Mouse (Mus musculus) heart, embryonic 14.5 days (tissue): Measurements from ENCODE around the gene Trpm3. TPM values are rescaled to one million over a fixed set of nuclear protein-coding genes. Genes with fewer than 3 reads are reported as not detected.

ENCODE experiments used
- ATAC-seq: fragments of 200-750 bp; cut with Nextera tagmentation; 2 replicates; pipeline ENCODE4 v1.8.0; 2017; ENCODE audit warnings: low read depth, moderate TSS enrichment; ENCODE audit not compliant: insufficient number of reproducible peaks, insufficient read depth, low FRiP score
- H3K27ac ChIP-seq, 2 experiments: fragments of 200-500 bp in 1 of 2; fragments of 300-500 bp in 1 of 2; sonication (generic) in 1 of 2; replicated peaks in 1 of 2; 2 replicates each; pipeline ENCODE4 v1.5.1; 2012 to 2014; ENCODE audit warnings: low read depth in 2 of 2, low read length in 2 of 2, control low read depth in 1 of 2, mild to moderate bottlenecking in 1 of 2, mixed read lengths in 1 of 2; ENCODE audit not compliant: control insufficient read depth in 1 of 2, insufficient read depth in 1 of 2
- H3K27me3 ChIP-seq: fragments of 300-500 bp; sonication (generic); 2 replicates; pipeline ENCODE4 v1.6.1; 2014; ENCODE audit warnings: mild to moderate bottlenecking, low read length, control low read depth; ENCODE audit not compliant: control insufficient read depth, insufficient read depth
- H3K36me3 ChIP-seq: fragments of 300-500 bp; sonication (generic); 2 replicates; pipeline ENCODE4 v1.6.1; 2014; ENCODE audit warnings: mild to moderate bottlenecking, control low read depth, low read length, mixed read lengths; ENCODE audit not compliant: control insufficient read depth, insufficient read depth
- H3K4me1 ChIP-seq, 2 experiments: fragments of 200-500 bp in 1 of 2; fragments of 300-500 bp in 1 of 2; sonication (generic) in 1 of 2; 2 replicates each; pipeline ENCODE4 v1.6.1; 2012 to 2014; ENCODE audit warnings: low read length in 2 of 2, control low read depth in 1 of 2, mixed read lengths in 1 of 2; ENCODE audit not compliant: control insufficient read depth in 2 of 2, insufficient read depth in 2 of 2
- H3K4me2 ChIP-seq: fragments of 300-500 bp; sonication (generic); 2 replicates; pipeline ENCODE4 v1.6.1; 2014; ENCODE audit warnings: mild to moderate bottlenecking, low read length
- H3K4me3 ChIP-seq, 2 experiments: fragments of 200-500 bp in 1 of 2; fragments of 300-500 bp in 1 of 2; sonication (generic) in 1 of 2; 2 replicates each; pipeline ENCODE4 v1.5.1; 2012 to 2014; ENCODE audit warnings: low read length in 2 of 2, mild to moderate bottlenecking in 2 of 2, control low read depth in 1 of 2, low read depth in 1 of 2, moderate library complexity in 1 of 2; ENCODE audit not compliant: control insufficient read depth in 1 of 2, insufficient read depth in 1 of 2
- H3K9ac ChIP-seq: fragments of 300-500 bp; sonication (generic); 2 replicates; pipeline ENCODE4 v1.6.1; 2014; ENCODE audit warnings: mild to moderate bottlenecking, low read length
- H3K9me3 ChIP-seq: fragments of 300-500 bp; sonication (generic); 2 replicates; pipeline ENCODE4 v1.6.1; 2016; ENCODE audit warnings: low read length, control low read depth; ENCODE audit not compliant: control insufficient read depth
- WGBS: fragments of 180-500 bp; shearing (Covaris S2); extraction: QIAGEN DNeasy Blood & Tissue Kit; methylation state at CpG from one replicate; pipeline ENCODE4 v1.1.7; 2014; 5-methylcytosine and 5-hydroxymethylcytosine counted together
- polyA plus RNA-seq: library from polyadenylated mRNA; unstranded; fragments of >200 nt; fragmentation: Nextera tagmentation; extraction: Ambion mirVana; gene quantifications from 2 replicates; pipeline ENCODE4 v1.2.1, GENCODE M21; 2014

Trpm3 gene
- polyA plus RNA-seq, 1 experiment from 2014 or later = 1.2 TPM

DNA sequence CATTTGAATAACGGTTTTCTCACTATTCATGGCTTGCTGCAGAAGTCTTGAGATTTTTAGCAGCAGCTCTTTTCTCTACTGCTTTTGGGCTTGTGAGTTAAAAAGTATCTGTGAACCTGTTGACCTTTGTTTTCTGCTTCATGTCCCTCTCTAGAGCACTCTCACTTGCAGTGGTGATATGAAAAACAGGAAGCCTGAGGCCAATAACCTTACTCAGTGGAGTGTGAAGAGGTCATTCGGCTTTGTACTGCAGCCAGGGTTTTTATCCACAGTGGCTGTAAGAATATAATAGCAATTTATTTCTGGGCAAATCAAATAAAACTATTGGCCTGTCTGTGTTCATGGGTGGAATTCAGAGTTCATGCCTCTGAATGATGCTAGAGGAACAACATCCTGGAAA is 503.3 kb downstream of the Trpm3 start:
- no peaks in the 10 kb centered on the region for H3K9me3 ChIP-seq
- no peak overlapping the region for H3K4me2 ChIP-seq
- peaks cover 0 to 5% of the 10 kb centered on the region in 2 experiments; a peak in 2 of 4 replicates for H3K4me1 ChIP-seq
- ATAC-seq = no peak
- H3K27ac ChIP-seq = no peak overlapping the region
- WGBS = 67% methylated on average over 2 of the region's 2 CpGs
- H3K27me3 ChIP-seq = no peaks in the 10 kb centered on the region
- H3K9ac ChIP-seq = no peak overlapping the region
- no peak overlapping the region for H3K4me3 ChIP-seq
- no peaks in the 10 kb centered on the region for H3K36me3 ChIP-seq

DNA sequence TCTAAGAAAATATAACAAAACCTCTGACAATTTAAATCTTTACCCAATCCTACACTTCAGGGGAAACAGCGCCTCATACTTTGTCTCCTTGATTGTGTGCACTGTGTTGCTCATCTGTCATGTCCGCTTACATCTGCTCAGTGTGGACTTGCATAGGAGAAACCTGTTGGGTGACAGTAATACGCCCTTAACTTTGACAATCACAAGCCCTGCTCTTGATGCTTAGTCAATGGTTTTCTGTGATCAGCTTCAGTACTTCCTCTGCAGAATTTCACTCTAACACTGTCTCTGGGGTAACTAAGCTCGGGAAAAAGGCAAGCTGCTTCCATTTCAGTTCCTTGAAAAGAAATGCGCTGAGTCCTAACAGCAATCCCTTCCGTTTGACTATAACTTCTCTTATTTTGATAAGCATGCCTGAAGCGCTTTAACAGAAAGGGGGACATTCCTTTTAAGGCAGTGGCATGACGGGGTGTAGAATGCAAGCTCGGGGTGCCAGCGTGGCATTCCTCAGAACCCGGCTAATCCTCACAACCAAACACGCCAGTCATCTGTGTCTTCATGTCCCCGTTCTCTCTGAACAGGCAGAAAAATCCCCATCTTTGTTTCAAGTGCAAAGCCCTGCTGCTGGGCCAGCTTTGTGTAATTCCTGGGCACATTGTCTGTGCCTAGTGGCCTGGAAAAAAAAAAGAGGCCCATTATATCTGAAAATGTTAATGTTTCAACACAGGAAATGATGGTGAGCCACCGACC is 517.8 kb downstream of the Trpm3 start:
- Histone ChIP-seq H3K27me3 (no peaks in the 10 kb centered on the region), H3K27ac (no peak overlapping the region)
- WGBS = 66% methylated on average over 14 of the region's 14 CpGs

DNA sequence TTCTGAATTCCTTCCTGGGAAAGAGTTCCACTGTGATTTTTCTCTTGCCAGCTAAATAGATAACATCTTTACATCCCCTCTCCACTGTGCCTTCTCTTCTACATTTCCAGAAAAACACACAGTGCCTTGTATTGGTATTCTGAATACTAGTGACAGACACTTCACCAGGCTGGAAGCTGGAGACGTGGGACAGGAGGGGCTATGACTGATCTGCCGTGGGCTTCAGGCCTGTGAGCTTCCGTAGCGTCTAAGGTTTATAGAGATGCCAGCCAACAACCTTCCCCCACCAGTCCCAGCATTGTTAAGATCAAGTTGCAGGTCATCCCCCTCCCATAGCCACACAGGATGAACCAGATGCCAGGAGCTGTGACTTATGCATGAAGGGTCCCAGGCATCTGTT is 518.4 kb downstream of the Trpm3 start:
- H3K36me3 ChIP-seq = no peaks in the 10 kb centered on the region
- H3K4me3 ChIP-seq = no peak overlapping the region
- H3K27me3 ChIP-seq = no peaks in the 10 kb centered on the region
- no peak for ATAC-seq
- WGBS = 56% methylated on average over 4 of the region's 4 CpGs
- no peak overlapping the region for H3K4me2 ChIP-seq
- no peaks in the 10 kb centered on the region for H3K9me3 ChIP-seq
- H3K27ac ChIP-seq = no peak overlapping the region
- peaks cover 0 to 2% of the 10 kb centered on the region in 2 experiments; a peak in 1 of 4 replicates for H3K4me1 ChIP-seq
- no peak overlapping the region for H3K9ac ChIP-seq

More for the DNA sequence above, 517.8 kb downstream of the Trpm3 start:
- H3K4me2 ChIP-seq = no peak overlapping the region
- H3K4me1 ChIP-seq = peaks cover 0 to 2% of the 10 kb centered on the region in 2 experiments; a peak in 1 of 4 replicates
- no peak for ATAC-seq
- H3K9ac ChIP-seq = no peak overlapping the region
- H3K4me3 ChIP-seq = no peak overlapping the region
- no peaks in the 10 kb centered on the region for H3K9me3 ChIP-seq
- H3K36me3 ChIP-seq = no peaks in the 10 kb centered on the region

DNA sequence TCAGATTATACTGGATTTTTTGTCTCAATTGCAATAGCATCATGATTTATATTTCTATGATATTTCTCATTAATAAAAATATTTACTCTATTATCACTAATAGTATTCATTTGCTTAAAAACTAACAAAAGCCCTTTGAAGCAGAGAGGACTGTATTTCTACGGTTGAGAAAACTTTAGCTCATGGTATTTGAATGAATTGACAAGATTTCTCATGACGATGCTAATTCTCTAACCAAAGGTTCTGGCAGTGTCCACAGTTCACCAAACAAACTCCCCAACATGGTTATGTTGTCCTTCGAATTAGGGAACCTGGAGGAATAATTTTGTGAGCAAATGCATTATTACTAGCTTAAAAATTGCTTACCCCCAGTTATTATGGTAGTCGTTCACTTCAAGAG is 526.6 kb downstream of the Trpm3 start:
- Histone ChIP-seq H3K9me3 (no peaks in the 10 kb centered on the region), H3K4me3 (no peak overlapping the region), H3K27ac (no peak overlapping the region), H3K36me3 (no peaks in the 10 kb centered on the region), H3K4me1 (no peaks in the 10 kb centered on the region), H3K4me2 (no peak overlapping the region), H3K27me3 (no peaks in the 10 kb centered on the region), H3K9ac (no peak overlapping the region)
- ATAC-seq = no peak
- 75% methylated on average over 4 of the region's 4 CpGs for WGBS

DNA sequence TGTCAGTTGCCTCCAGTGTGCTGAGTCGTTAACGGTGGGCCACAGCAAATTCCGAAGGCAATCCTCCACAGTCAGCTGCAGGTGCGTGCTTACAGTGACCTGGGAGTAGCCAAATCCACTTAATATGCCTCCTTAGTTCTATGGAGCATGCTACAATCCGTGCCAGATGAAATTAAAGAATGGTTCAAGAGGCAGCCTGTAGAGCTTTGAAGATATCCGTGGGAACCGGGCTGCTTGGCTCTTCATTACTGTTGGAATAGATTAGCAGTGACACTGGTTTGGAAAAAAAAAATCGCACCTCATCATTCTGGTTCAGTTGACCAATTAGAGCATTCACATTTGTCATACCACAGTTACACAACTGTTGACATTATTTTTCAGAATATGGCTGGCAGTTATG is 531.4 kb downstream of the Trpm3 start:
- H3K9ac ChIP-seq = no peak overlapping the region
- H3K4me1 ChIP-seq = no peaks in the 10 kb centered on the region
- H3K36me3 ChIP-seq = no peaks in the 10 kb centered on the region
- H3K9me3 ChIP-seq = no peaks in the 10 kb centered on the region
- WGBS = 82% methylated on average over 8 of the region's 8 CpGs
- no peaks in the 10 kb centered on the region for H3K27me3 ChIP-seq
- no peak overlapping the region for H3K27ac ChIP-seq
- no peak overlapping the region for H3K4me2 ChIP-seq
- no peak for ATAC-seq
- no peak overlapping the region for H3K4me3 ChIP-seq

DNA sequence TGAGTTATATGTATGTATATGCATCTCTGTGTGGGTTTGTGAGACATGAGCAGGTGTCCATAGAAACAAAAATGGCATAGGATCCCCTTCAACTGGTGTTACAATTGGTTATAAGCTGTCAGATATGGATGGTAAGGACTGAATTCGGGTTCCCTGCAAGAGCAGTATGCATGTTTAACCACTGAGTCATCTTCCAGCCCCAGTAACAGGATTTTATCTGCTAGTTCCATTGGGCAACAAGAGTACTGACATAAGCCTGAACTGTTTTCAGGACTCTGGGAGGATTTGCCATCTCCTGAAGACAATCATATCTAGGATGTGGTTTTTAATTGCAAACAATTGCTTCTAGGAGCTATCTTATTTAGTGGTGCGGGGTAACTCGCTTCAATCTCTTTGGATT is 534.0 kb downstream of the Trpm3 start:
- no peak overlapping the region for H3K4me3 ChIP-seq
- no peak overlapping the region for H3K4me2 ChIP-seq
- 67% methylated on average over 3 of the region's 3 CpGs for WGBS
- H3K4me1 ChIP-seq = no peaks in the 10 kb centered on the region
- H3K9me3 ChIP-seq = no peaks in the 10 kb centered on the region
- no peaks in the 10 kb centered on the region for H3K27me3 ChIP-seq
- no peaks in the 10 kb centered on the region for H3K36me3 ChIP-seq
- no peak overlapping the region for H3K9ac ChIP-seq
- ATAC-seq = no peak
- H3K27ac ChIP-seq = no peak overlapping the region

DNA sequence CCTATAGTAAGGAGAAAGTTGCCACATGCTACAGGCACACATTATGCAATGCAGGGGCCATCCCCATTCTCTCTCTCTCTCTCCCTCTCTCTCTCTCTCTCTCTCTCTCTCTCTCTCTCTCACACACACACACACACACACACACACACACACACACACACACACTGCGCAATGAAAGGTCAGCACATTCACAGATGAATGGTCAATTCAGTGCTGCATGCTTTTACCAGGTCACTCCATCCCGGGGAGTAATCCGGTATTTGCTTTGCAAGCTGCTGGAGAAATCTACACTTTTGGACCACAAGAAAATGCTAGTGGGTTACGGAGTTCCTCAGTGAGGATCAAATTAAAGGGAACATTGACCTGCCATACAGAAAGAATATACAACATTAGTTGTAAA is 537.4 kb downstream of the Trpm3 start:
- H3K27ac ChIP-seq = no peak overlapping the region
- no peaks in the 10 kb centered on the region for H3K36me3 ChIP-seq
- no peak overlapping the region for H3K4me3 ChIP-seq
- no peak for ATAC-seq
- H3K27me3 ChIP-seq = no peaks in the 10 kb centered on the region
- H3K4me2 ChIP-seq = no peak overlapping the region
- H3K9ac ChIP-seq = no peak overlapping the region
- no peaks in the 10 kb centered on the region for H3K4me1 ChIP-seq
- H3K9me3 ChIP-seq = no peaks in the 10 kb centered on the region
- 87% methylated on average over 4 of the region's 4 CpGs for WGBS

DNA sequence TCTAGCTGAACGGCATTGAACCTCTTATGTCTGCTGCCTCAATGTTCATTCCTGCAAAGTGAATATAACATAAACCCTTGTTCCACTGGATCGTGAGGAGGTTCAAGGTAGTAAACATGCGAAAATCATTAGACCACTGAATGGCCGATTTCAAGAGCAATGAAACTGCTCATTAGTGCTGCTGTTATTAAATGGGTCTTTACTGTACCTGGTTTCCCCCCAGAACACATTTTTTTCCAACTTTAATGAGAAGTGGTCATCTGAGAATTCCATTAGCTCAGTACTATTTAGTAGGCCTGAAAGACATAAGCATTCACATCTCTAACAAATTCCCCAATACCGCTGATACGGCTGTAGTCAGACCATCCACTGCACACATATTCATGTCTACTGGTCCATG is 543.4 kb downstream of the Trpm3 start:
- 89% methylated on average over 6 of the region's 6 CpGs for WGBS
- ATAC-seq = no peak
- Histone ChIP-seq H3K9ac (no peak overlapping the region), H3K4me3 (no peak overlapping the region), H3K36me3 (no peaks in the 10 kb centered on the region), H3K4me2 (no peak overlapping the region), H3K4me1 (no peaks in the 10 kb centered on the region), H3K9me3 (no peaks in the 10 kb centered on the region), H3K27ac (no peak overlapping the region), H3K27me3 (no peaks in the 10 kb centered on the region)
